Mouse (Mus musculus): ENCODE measurements around the gene P3h1.

DNA sequence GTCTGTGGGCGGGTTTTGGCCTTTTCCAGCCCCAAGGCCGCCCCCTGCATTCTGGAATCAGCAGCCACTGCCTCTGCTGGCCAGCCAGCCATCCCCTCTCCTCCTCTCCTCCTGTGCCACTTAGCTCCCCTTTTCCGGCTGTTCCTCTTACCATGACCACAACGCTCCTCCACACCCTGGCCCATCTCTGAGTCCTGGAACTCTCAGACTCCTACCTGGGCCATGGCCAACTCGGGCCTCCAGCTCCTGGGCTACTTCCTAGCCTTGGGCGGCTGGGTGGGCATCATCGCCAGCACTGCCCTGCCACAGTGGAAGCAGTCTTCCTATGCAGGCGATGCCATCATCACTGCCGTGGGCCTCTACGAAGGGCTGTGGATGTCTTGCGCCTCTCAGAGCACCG, 22.6 kb downstream of the P3h1 start, which contains the start of gene Cldn19:
- TF ChIP-seq EP300 (IDR thresholded peaks at IDR 0.05; ENCODE audit: insufficient read depth, low read depth, low read length), result no peak
- no peak for TF ChIP-seq CTCF (IDR thresholded peaks at IDR 0.05; ENCODE audit: low read depth, low read length)

Measured in ES-Bruce4 (cell line).